Mouse (Mus musculus) urinary bladder, postnatal 36 days (tissue): ENCODE results near the gene Cd38.

Experiments
- DNase-seq, 2 experiments: peaks; one replicate each; pipeline ENCODE4 v3.0.0; 2022; ENCODE audit warnings: low spot score in 2 of 2, mixed read lengths in 1 of 2

Cd38 gene

DNA sequence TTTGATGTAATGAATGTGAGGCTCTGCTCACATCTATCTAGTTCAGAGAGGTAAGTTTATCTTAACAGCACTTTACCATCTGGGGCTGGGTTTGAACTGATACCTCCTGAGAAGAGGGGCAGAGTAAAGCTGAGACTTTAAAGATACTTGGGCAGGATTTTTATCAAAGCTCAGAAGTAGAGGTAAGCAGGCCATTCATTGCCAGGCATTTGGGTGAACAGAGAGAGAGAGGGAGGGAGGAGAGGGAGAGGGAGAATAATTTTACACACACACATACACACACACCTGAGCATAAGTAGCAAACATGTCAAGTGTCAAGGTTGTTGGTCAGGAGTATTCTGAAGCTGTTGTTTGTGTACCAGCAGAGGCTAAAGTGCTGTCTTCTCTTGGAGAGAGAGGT, at the start of gene Cd38:
Cd38 (plus strand) TSS at position 301 of the 400 bp plus-strand sequence.
- DNase-seq: no peak

DNA sequence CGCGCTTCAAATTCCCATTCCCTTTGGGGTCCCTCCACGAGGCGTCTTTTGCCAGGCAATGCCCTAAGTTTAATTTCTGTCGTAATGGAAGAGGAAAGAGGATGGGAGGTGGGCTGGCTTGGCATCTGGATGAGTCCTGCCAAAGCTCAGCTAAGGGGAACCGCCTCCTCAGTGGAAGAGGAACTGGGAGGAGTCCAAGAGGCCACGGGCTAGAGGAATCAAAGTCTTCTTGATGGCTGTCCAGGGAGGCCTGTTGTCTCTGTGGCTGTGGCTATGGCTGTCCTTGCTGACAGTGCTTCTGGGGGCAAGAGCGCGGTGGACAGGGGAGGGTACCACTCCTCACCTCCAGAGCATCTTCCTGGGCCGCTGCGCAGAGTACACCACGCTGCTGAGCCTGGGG, 49.7 kb upstream of the Cd38 start, which contains the start of gene Bst1:
Bst1 (plus strand) TSS at position 191 of the 400 bp plus-strand sequence.
- DNase-seq: peak in 1 of 2 experiments; percentile 7

DNA sequence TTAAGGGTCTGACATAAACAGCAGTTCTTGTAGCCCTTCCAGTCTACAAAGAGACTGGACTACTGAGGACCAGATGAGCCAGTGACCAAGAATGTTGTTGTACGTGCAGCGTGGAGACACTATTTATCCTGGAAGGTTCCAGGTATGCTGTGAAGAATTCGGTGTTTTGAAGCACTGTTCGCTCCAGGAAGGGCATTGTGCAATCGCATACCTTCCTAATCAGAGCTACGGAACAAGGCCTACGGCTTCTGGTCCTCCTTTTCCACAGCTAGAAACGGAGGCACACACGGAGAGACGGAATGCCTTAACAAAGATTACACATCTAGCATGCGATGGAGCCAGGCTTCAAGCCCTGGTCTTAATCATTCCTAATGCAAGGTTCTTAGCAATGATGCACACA, 47.6 kb upstream of the Cd38 start:
- peak in 1 of 2 experiments; percentile 7 for DNase-seq

DNA sequence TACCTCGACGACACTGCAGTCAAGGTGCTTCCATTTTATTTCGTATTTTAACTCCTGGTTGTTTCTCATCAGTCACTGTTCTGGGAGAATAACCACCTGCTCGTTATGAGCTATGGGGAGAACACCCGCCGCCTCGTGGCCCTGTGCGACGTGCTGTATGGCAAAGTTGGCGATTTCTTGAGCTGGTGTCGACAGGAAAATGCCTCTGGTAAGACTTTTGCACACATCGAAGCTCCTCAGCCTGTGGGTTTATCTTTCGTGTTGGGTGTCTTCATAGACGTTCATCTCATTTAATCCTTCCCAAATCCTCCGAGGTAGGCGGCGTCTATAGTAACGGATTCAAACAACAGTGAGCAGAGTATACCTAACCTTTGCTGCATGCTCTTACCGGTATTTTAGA, 46.8 kb upstream of the Cd38 start, which contains the start of gene Fbxl5:
Fbxl5 (minus strand) TSS at position 101 of the 400 bp plus-strand sequence.
- no peak for DNase-seq

DNA sequence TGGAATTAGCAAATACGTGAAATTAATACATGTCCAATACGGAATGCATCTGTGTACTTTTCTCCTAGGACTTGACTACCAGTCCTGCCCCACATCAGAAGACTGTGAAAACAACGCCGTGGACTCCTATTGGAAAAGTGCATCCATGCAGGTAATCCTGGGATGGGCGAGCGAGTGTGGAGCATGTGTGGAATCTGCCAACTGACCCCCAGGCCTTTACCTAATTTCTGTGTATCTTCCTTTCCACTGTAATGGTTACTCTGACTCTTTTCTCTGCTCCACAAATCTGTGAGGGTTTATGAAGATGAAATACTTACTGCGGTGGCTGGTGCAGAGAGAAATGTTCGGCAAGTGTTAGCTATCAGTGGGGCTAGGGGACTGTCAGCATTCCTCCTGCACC, 46.2 kb upstream of the Cd38 start:
- no peak for DNase-seq

DNA sequence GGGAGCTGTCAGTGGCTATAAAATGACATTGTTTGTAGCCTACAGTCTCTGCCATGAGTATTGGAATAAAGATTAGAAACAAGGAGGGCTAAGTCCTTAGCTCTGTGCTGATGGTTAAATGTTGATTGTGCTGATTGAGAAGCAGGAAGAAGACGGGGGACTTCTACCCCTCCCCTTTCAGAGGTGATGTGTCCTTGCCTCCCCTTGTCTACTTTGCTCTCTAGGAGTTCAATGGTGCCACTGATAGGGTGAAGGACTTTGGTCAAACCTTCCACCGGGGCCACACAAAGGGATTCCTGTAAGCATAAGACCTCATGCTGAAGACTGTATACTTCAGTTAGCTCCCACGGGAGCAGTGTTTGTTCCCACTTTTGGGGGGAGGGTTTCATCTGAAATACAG, 45.5 kb upstream of the Cd38 start:
- DNase-seq: no peak

DNA sequence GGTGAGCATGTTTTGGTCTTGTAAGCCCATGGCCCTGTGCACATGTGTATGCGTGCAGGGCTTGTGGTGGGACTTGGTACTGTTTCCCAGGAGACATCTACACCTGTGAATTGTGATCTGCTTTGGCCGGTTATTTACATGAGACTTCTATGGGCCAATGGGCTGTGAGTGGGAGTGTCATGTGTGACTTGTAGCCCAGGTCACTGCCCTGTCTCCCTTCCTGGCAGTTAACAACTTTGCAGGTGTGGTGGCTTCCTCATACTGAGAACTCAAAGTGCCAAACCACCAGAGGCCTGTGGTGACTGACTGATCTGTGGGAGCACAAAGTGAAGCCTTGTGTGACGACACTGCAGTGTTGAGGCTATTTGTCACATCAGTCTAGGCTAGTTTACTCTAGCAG, 43.8 kb upstream of the Cd38 start:
- DNase-seq: no peak

DNA sequence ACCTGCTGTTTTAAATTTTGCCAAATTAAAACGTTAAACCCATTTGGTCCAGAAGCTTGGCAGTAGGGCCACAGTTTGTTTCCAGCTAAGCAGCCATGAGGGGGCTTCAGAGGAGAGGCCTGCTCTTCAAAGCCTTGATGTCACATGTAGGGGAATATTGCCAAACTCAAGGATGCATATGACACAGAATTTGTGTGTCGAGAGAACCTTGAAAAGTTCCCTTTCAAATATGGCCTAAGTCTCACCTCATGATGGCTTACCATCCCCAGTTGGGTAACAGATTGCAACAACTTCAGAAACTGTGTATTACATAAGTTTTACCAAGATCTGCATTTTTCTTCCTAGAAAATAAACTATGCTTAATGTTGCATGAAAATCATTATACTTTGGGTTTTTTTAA, 41.5 kb upstream of the Cd38 start:
- no peak for DNase-seq

DNA sequence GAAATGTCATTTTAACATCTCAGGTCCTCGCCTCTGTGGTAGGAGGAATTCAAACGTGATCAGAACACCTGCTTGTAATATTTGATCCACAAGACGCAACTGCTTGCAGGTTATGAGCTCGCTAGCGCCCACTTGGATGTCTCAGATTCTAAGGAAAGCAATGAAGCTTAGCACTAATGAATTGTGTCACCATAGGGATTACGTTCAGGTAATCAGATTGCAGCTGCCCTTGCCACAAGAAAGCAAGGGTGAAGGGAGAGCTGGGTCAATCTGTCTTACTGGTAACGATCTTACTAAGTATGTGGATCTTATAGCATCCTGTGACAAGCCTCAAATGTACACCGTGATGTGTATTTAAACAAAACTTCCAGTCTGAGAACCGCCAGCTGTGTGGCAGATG, 41.0 kb upstream of the Cd38 start:
- DNase-seq: no peak

DNA sequence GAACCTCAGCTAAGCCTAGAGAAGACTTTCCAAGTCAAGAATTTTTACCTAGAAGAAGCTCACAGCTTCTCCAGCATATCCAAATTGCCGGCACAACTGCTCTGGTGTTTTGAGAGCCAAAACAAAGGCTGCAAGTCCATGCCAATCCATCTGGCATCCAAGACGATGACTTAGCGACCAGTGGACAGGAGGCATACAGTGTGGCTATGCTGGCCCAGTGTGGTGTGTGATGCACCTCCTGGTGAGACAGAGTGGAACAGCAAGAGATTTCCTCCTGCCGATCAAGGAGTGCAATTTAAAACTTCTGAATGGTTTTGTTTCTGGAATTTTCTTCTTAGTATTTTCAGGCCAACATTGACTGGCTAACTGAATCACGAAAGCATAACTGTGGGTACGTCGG, 31.8 kb upstream of the Cd38 start:
- DNase-seq: no peak

DNA sequence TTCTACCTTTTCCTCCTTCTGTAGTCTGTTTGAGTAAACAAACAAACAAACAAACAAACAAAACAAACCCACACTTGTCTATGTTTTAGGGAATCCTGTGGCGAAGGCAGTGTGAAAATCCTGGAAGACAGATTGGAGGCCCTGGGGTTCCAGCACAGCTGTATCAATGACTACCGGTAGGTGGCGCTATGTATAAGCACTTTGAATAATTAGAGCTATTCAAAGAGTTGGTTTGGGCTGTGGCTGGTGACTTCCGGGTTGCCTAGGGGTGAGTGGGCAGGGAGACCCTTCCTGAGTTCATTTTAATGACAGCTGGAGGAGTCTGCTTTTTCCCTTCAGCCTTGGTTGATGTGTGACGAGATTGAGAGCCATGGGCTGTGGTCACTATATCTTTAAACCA, 31.0 kb upstream of the Cd38 start:
- DNase-seq: no peak

DNA sequence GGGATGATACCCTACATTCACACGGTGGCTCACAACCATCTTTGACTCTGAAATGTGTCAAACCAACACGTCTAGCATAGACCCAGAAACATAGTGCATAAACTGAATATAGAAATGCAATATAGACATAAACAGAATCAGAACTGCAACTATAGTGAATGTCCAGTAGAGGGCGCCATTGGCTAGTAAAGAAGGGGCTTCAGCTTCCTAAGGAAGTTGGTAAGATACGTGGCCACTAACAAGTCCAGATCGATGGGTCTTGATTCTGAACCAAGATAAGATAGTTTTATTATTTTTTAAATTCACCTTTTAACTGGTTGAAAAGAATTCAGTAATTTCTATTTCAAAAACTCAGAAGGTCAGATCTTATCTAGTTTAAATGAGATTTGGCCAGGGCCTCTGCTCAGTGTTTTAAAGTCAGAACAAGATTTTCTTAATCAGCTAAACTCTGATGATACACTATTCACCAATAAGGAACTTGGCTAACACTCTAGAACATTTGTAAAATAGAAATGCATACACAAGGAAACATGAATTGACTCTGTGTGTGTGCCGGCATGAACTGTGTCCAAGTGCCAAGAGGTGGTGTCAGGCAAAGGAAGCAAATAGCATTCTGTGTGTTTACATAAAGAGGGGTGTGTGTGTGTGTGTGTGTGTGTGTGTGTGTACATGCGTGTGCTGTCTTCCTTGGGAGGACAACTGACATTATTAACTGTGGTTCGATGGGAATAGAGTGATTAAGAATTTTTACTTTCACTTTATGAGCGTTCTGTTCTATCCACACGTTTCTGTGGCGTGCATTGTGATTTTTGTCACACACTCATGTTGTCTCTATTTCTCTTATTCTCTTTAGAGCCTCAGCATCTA, 27.0 kb upstream of the Cd38 start:
- peak in 1 of 2 experiments; percentile 23 for DNase-seq

DNA sequence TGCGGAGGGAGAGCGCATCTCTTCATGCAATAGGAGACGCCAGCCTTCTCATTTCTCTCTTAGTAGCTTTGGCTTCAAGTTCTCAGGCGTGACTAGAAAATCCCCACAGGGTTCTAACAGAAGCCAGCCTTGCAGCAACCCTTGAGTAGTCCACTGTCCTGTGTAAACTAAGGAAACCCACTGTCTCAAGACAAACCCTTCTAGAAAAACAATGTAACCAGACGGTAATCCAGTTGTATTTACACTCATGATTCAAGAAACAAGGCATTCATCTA, 26.4 kb upstream of the Cd38 start:
- DNase-seq: no peak

DNA sequence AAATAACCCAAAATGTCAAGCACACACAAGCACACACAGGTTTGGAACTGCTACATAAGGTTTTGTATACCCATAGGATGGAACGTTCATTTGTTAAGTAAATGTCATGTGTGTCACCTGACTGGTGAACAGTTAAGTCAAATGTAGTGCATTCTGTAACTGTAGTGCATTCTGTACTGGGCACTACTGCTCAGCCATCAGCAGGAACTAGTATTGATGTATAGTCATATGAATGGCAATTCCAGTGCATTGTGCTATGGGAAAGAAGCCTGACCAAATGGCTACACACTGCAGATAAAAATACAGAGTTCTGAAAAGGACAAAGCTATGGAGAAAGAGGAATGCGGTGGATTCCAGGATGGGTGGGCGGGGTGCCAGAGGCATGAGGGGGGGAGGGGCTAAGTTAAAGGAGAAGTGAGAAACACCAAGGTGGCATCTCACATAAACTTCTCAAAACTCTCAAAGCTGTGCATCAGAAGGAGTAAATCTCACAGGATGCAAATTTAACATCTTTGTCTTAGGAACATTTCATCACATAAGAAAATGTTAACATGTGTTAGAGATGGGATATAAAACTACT, 25.7 kb upstream of the Cd38 start:
- DNase-seq: no peak

DNA sequence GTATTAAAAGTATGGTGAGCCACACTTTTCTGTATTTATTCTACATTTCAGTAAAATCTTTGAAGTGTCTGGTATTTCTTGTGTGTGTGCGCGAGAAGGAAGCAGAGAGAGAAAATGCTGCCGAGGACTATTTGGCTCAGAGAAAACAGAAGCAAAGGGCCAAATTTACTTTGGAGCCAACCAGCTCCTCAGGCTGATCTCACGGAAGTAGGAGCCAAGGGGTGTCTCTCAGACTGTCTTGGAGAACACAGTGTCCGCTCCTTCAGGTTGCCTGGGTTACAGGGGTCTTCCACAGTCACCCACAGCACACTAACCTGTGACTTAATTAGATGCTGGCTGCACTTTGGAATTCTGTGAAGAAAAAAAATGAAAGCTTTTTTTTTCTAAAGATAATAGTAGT, 23.3 kb upstream of the Cd38 start:
- no peak for DNase-seq

DNA sequence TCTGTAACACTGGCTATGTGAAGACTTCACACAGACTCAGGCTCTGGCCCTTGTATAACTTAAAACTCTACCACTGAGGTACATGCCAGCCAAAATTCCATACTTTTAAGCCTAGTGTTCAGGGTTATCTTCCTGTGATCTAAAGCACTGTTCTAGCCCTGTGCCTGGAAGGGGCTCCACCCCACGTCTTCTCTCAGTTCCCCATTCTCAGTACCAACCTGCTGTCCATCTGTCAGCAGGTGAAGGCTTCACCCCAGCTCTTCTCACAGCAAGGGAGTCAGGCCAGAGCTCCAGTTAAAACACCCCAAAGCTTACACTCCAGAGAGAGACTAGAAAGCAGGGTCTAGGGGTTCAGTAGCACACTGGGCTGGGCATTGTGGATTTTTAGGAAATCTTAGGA, 22.7 kb upstream of the Cd38 start:
- DNase-seq: no peak

DNA sequence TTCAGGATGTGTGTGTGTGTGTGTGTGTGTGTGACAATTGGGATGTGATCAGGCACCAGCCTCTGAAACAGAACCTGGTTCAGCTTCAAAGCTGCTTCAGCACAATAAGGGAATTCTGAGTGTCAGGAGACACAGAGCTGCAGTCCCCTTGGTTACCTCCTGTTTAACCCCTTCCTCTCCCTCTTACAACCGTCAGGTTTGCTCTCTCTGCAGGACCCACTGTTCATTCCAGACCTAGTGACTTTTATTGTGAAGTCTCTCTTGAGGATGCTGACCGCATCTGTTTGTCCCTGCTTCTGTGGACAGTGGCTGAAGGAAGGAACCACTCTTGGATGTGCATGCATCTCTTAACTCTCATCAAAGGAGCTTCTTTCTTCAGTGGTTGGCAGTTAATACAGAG, 22.1 kb upstream of the Cd38 start:
- DNase-seq: no peak

DNA sequence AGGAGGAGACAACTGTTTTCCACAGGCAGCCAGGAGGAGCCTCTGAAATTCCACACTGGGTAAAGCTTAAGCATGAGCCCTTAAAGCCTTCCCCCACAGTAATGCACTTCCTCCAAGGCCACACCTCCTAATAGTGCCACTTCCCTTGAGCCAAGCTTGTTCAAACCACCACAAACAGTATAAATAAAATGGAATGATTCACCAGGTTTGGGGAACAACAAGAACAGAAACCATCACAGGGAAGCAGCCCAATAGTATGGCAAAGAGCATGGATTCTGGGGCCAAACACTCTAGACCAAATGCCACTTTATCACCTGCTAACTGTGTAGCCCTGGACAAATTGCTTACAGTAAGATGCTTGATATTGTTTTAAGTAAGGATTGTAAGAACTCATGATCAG, 20.8 kb upstream of the Cd38 start:
- no peak for DNase-seq

DNA sequence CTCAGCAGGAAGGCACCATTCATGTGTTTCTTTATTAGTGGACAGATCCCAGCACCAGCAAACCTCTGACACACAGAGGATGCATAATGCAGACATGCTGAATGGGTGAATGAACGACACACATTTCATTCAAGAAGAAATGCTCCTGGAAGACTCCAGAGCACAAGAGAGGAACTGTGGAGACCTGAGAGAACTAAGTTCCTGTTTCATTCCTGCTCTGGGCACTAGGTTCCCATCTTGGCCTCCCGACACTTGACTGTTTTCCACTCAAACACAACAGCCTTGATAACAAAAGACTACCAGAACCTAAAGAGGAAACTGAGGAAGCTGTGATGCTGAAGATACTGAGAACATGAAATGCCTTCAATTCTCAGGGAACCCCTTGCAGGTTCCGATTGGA, 20.1 kb upstream of the Cd38 start:
- no peak for DNase-seq

DNA sequence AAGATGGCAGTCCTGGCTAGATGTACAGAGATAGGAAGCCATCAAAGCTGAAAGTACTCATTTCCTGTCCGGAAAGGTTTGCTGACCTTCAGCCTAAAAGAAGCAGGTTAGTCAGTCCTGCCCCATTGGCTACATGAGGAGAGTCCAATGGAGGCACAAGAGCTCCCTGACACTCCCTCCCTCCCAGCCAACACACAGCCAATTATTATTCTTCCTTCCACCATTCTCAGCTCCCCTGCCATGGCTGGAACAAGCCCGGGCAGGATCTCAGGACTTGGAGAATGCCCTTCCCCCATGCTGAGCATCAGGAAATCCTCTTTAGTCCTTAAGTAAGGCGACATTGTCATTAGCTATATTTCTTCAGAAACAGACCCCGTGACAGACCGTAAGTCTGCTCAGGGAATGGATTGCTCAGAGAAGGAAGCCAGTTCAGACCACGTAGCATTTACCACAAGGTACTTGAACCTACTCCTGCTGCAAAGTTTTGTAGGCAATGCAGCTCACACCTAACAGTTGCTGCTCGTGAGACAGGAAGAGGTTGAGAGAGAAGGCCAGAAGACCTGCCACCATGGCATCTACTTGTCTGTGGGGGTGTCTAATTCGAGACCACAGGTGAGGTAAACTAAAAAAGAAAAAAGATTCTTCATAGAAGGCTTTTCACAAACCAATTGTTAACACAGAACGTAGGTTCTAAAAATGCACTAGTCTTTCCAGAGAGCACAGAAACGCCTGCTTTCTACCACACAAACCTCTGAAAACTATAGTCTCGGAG, 15.1 kb upstream of the Cd38 start:
- DNase-seq: no peak

DNA sequence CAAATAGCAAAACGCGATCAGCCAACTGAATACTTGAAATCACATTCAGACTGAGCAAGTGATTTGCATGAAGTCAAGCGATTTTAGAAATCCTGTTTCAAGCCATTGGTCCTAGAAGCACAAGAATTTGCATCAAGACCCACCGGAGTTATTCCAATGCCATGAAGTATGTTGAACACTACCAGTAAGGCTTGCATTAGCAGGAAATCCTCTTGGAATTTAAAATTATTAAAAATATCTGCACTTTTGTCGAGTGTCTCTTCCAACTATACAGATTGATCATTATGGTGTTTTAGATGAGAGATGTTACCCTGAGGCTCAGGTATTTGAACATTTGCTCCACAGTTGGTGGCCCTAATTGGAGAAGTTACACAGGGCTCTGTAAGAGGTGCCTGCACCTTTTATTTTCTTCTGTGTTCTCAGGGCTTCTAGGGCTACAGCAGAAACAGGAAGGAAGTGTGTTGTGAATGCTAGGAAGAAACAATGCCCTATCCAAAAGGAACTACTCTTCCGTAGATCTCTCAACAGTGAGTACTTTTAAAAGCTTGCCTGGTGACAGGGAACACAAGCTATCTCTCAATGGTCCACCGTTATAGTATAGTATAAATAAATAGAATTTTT, 14.4 kb upstream of the Cd38 start:
- no peak for DNase-seq

DNA sequence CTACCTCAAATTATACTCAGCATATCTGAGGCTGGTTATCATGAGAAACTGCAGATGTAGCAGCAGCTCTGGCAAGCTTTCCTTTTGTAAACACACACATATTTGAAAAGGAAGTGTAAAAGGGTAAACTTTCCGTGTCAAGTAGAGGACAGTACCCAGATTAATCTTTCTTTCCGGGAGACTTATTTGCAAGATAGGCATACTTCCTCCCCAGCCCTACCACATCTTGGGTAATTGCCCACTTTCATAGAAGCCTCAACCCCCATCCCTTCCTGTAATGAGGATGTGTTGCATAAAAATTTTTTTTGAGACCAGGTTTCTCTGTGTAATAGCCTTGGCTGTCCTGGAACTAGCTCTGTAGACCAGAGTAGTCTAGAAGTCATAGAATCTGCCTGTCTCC, 12.6 kb upstream of the Cd38 start:
- no peak for DNase-seq
